In the genomic region with DNA sequence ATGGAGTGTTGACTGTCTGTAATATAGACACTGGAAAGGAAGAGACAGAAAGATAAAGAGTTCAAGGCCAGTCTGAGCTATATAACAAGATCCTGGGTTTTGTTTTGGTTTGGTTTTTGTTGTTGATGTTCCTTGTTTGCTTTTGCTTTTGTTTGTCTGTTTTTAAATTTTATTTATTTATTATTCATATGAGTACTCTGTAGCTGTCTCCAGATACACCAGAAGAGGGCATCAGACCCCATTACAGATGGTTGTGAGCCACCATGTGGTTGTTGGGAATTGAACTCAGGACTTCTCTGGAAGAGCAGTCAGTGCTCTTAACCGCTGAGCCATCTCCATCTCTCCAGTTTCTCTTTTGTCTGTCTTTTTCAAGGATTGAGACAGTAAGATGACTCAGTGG, we compare ENCODE assay signal across 23 mouse cellular contexts. TPM values are rescaled to one million over a fixed set of nuclear protein-coding genes. Genes with fewer than 3 reads are reported as not detected.
DNase-seq lines count a peak whose midpoint lies in the region; ATAC-seq and TF ChIP-seq lines count a peak whose summit lies in the region.
"Had no signal": no experiment of that assay in that cellular context is flagged by ENCODE, and none has a peak within 500 bp of the region (broad histone marks: within the 10 kb centered on the region; RNA-seq: fewer than 3 reads in every experiment).

No protein-coding gene starts in this region.

- no peaks in the 10 kb centered on the region for H3K9me3 ChIP-seq in stomach, postnatal 0 days (ENCODE audit: control insufficient read depth, low read length)
- H3K9me3 ChIP-seq: embryonic facial prominence, embryonic 15.5 days; forebrain, embryonic 15.5 days; G1E; heart, embryonic 13.5 days; hindbrain, embryonic 15.5 days had no signal

- no peak overlapping the region for H3K4me2 ChIP-seq in stomach, postnatal 0 days (replicated peaks; ENCODE audit: low read depth)
- H3K4me2 ChIP-seq: embryonic facial prominence, embryonic 15.5 days; forebrain, embryonic 15.5 days; heart, embryonic 13.5 days; hindbrain, embryonic 15.5 days had no signal

- H3K27me3 ChIP-seq in stomach, postnatal 0 days (ENCODE audit: control insufficient read depth, insufficient read depth, low read length), result no peaks in the 10 kb centered on the region
- H3K27me3 ChIP-seq: embryonic facial prominence, embryonic 15.5 days; forebrain, embryonic 15.5 days; hindbrain, embryonic 15.5 days had no signal

- ATAC-seq in stomach, postnatal 0 days (ENCODE audit: low FRiP score, low TSS enrichment), result no peak
- ATAC-seq: forebrain, embryonic 15.5 days had no signal

- no peak for TF ChIP-seq EP300 in stomach, postnatal 0 days (optimal IDR thresholded peaks at IDR 0.05)

- 0 out of 2 replicates have a peak, but pooled peaks have one; percentile 3 for TF ChIP-seq CTCF in gastrocnemius, adult 2 months (IDR thresholded peaks at IDR 0.05)
- TF ChIP-seq CTCF in layer of hippocampus, adult 2 months (conservative IDR thresholded peaks at IDR 0.05), result peak; percentile 55
- TF ChIP-seq CTCF in stomach, postnatal 0 days (IDR thresholded peaks at IDR 0.05; ENCODE audit: low read depth), result 0 out of 2 replicates have a peak, but pooled peaks have one; percentile 15

- no peak overlapping the region for H3K27ac ChIP-seq in gastrocnemius, adult 2 months
- no peak overlapping the region for H3K27ac ChIP-seq in layer of hippocampus, adult 2 months
- H3K27ac ChIP-seq in stomach, postnatal 0 days (replicated peaks), result no peak overlapping the region
- H3K27ac ChIP-seq: embryonic facial prominence, embryonic 15.5 days; forebrain, embryonic 15.5 days; heart, embryonic 13.5 days; hindbrain, embryonic 15.5 days had no signal

- no peak overlapping the region for H3K9ac ChIP-seq in stomach, postnatal 0 days (ENCODE audit: low read length)
- H3K9ac ChIP-seq: embryonic facial prominence, embryonic 15.5 days; forebrain, embryonic 15.5 days; heart, embryonic 13.5 days; hindbrain, embryonic 15.5 days had no signal

- 82% methylated on average over 1 of the region's 1 CpGs for WGBS in stomach, postnatal 0 days

- no peaks in the 10 kb centered on the region for H3K36me3 ChIP-seq in stomach, postnatal 0 days (ENCODE audit: control insufficient read depth, insufficient read depth, low read length)
- H3K36me3 ChIP-seq: embryonic facial prominence, embryonic 15.5 days; forebrain, embryonic 15.5 days; G1E; heart, embryonic 13.5 days; hindbrain, embryonic 15.5 days had no signal

- no peaks in the 10 kb centered on the region; the same call in 1 of the 2 replicates for H3K4me1 ChIP-seq in stomach, postnatal 0 days (replicated peaks; ENCODE audit: control insufficient read depth, insufficient read depth)

- intact Hi-C loops in gastrocnemius, adult 2 months (cut with DNase I), result no loop called here

- no peak overlapping the region for H3K4me3 ChIP-seq in gastrocnemius, adult 2 months
- H3K4me3 ChIP-seq in layer of hippocampus, adult 2 months, result no peak overlapping the region
- H3K4me3 ChIP-seq in stomach, postnatal 0 days (ENCODE audit: low read depth, low read length), result no peak overlapping the region
- H3K4me3 ChIP-seq: embryonic facial prominence, embryonic 15.5 days; erythroblast, embryonic 14.5 days; forebrain, embryonic 15.5 days; heart, embryonic 13.5 days; hindbrain, embryonic 15.5 days had no signal

- DNase-seq in gastrocnemius, adult 2 months, result no peak
- no peak for DNase-seq in gastrocnemius, adult 18-20 months (ENCODE audit: low spot score)
- no peak for DNase-seq in layer of hippocampus, adult 2 months (ENCODE audit: low spot score in 2 of 2)
- no peak for DNase-seq in layer of hippocampus, postnatal 10 days (ENCODE audit: low spot score in 2 of 2)
- DNase-seq in 3T3-L1 (ENCODE audit: low read depth, low spot score), result peak; percentile 18
- DNase-seq in stomach, postnatal 0 days (ENCODE audit: low spot score), result no peak
- DNase-seq in urinary bladder, postnatal 4 days (ENCODE audit: low spot score in 2 of 2), result no peak
- DNase-seq: adrenal gland, postnatal 10 days; cerebellum, adult 11 months; cerebellum, adult 8-10 months; cerebellum, postnatal 14 days; embryo, embryonic 11 days; gastrocnemius, postnatal 14 days; heart, postnatal 36 days had no signal

RNA-seq across cellular contexts. Expression of a gene that starts 12.4 kb away (rescaled TPM):
- total RNA-seq in gastrocnemius, adult 2 months (2021), result not detected
- total RNA-seq in gastrocnemius, adult 18-20 months (2021), result not detected
- 10 to 100 TPM; 17.5 to 18.5 TPM for total RNA-seq in layer of hippocampus, adult 2 months (2021)
- total RNA-seq in layer of hippocampus, postnatal 10 days (2021), result 10 to 100 TPM; 32.3 to 37.5 TPM
- 1.4 and 1.9 TPM in 2 replicates for polyA plus RNA-seq in stomach, postnatal 0 days (2015; fragmentation: Nextera tagmentation; extraction: Ambion mirVana)
- total RNA-seq: common myeloid progenitor, adult 5-6 weeks; G1E; heart, adult 8-10 months; heart, postnatal 36 days had no signal
- polyA plus RNA-seq: erythroblast, embryonic 14.5 days; G1E; heart, postnatal 0 days had no signal

RNA-seq across cellular contexts. Expression of a gene that starts 33.9 kb away (rescaled TPM):
- not detected for total RNA-seq in gastrocnemius, adult 2 months (2021)
- total RNA-seq in gastrocnemius, adult 18-20 months (2021), result not detected
- under 1 TPM; 0.27 to 0.74 TPM for total RNA-seq in layer of hippocampus, adult 2 months (2021)
- total RNA-seq in layer of hippocampus, postnatal 10 days (2021), result 1 to 10 TPM; 2.6 TPM
- 1.1 and 1.3 TPM in 2 replicates for polyA plus RNA-seq in stomach, postnatal 0 days (2015; fragmentation: Nextera tagmentation; extraction: Ambion mirVana)

RNA-seq across cellular contexts. Expression of a gene that starts 58.2 kb away (rescaled TPM):
- total RNA-seq in gastrocnemius, adult 2 months (2021), result not detected
- total RNA-seq in gastrocnemius, adult 18-20 months (2021), result not detected
- 100 to 1,000 TPM; 332 to 341 TPM for total RNA-seq in layer of hippocampus, adult 2 months (2021)
- 100 to 1,000 TPM; 273 to 295 TPM for total RNA-seq in layer of hippocampus, postnatal 10 days (2021)
- polyA plus RNA-seq in stomach, postnatal 0 days (2015; fragmentation: Nextera tagmentation; extraction: Ambion mirVana), result 0.68 and 1.1 TPM in 2 replicates
- total RNA-seq: G1E had no signal
- polyA plus RNA-seq: G1E had no signal

Comparison
In these comparisons a context has a peak if more than half of its experiments do, and no peak if none do; other contexts are left out.
1. CTCF ChIP-seq: peak in every context shown above with its lines; median percentile 55 in layer of hippocampus, adult 2 months; 15 in stomach, postnatal 0 days; 3 in gastrocnemius, adult 2 months.
2. RNA of a gene that starts 12.4 kb away (total RNA-seq): 32.3 to 37.5 TPM in layer of hippocampus, postnatal 10 days and 17.5 to 18.5 TPM in layer of hippocampus, adult 2 months; not detected in gastrocnemius, adult 2 months and not detected in gastrocnemius, adult 18-20 months; every median in the first group is over 10 times any median in the second.
3. RNA of a gene that starts 58.2 kb away (total RNA-seq): 332 to 341 TPM in layer of hippocampus, adult 2 months and 273 to 295 TPM in layer of hippocampus, postnatal 10 days; not detected in gastrocnemius, adult 2 months and not detected in gastrocnemius, adult 18-20 months; every median in the first group is over 100 times any median in the second.